Mouse (Mus musculus): Measurements from ENCODE around the gene Trim45. TPM values are rescaled to one million over a fixed set of nuclear protein-coding genes. Genes with fewer than 3 reads are reported as not detected.

Gene Trim45
- polyA plus RNA-seq, 1 experiment from 2014 or later = 0.59 TPM

- no peak for DNase-seq
- peaks cover 39% of the 10 kb centered on the region for H3K36me3 ChIP-seq (replicated peaks; ENCODE audit: insufficient read depth, low read length)
- TF ChIP-seq CTCF (IDR thresholded peaks at IDR 0.05; ENCODE audit: low read depth) (peak; percentile 67), EP300 (IDR thresholded peaks at IDR 0.05; ENCODE audit: low read depth) (no peak)
- peaks cover 4% of the 10 kb centered on the region for H3K4me1 ChIP-seq (ENCODE audit: insufficient read depth)
- 84% methylated on average over 14 of the region's 14 CpGs for WGBS (ENCODE audit: insufficient replicate concordance)
- H3K9ac ChIP-seq (replicated peaks) = no peak overlapping the region
- H3K27ac ChIP-seq (ENCODE audit: low read depth) = no peak overlapping the region
- H3K4me2 ChIP-seq (ENCODE audit: low read depth, low read length) = no peak overlapping the region
- no peaks in the 10 kb centered on the region for H3K27me3 ChIP-seq (ENCODE audit: insufficient read depth, low read length)
- no peak overlapping the region for H3K4me3 ChIP-seq (ENCODE audit: low read depth, low read length)
- no peak for ATAC-seq
- no peaks in the 10 kb centered on the region for H3K9me3 ChIP-seq (ENCODE audit: low read length)
Measured at GRCm38 (mm10) chr3:100963849-100964542, 42.0 kb downstream of the Trim45 start.

GRCm38 (mm10) chr3:100969176-100969917 lies 47.3 kb downstream of the Trim45 start, which contains the start of gene Ttf2:
Gene Ttf2, minus strand, starts transcription at chr3:100969663.
- no peak within 1 kb of the TSS for H3K27ac ChIP-seq (ENCODE audit: low read depth)
- peak within 1 kb of the TSS; percentile 68 for H3K4me2 ChIP-seq (ENCODE audit: low read depth, low read length)
- peak within 1 kb of the TSS; percentile 74 for H3K9ac ChIP-seq (replicated peaks)

GRCm38 (mm10) chr3:100973906-100974305 lies 51.9 kb downstream of the Trim45 start:
- no peaks in the 10 kb centered on the region for H3K9me3 ChIP-seq (ENCODE audit: low read length)
- DNase-seq (no peak), ATAC-seq (no peak)
- WGBS (ENCODE audit: insufficient replicate concordance) = 2% methylated on average over 1 of the region's 1 CpGs
- H3K27me3 ChIP-seq (ENCODE audit: insufficient read depth, low read length) = no peaks in the 10 kb centered on the region
- H3K4me1 ChIP-seq (ENCODE audit: insufficient read depth) = peaks cover 5% of the 10 kb centered on the region
- no peaks in the 10 kb centered on the region for H3K36me3 ChIP-seq (replicated peaks; ENCODE audit: insufficient read depth, low read length)
- TF ChIP-seq CTCF (IDR thresholded peaks at IDR 0.05; ENCODE audit: low read depth) (peak; percentile 75), EP300 (IDR thresholded peaks at IDR 0.05; ENCODE audit: low read depth) (no peak)
- no peak overlapping the region for H3K4me3 ChIP-seq (ENCODE audit: low read depth, low read length)
- no peak overlapping the region for H3K9ac ChIP-seq (replicated peaks)
- H3K4me2 ChIP-seq (ENCODE audit: low read depth, low read length) = no peak overlapping the region
- H3K27ac ChIP-seq (ENCODE audit: low read depth) = no peak overlapping the region

More at GRCm38 (mm10) chr3:100969176-100969917, 47.3 kb downstream of the Trim45 start, which contains the start of gene Ttf2:
- peak within 1 kb of the TSS; percentile 67 for H3K4me3 ChIP-seq (ENCODE audit: low read depth, low read length)
- H3K27me3 ChIP-seq (ENCODE audit: insufficient read depth, low read length) = no peaks in the 10 kb centered on the region
- ATAC-seq = peak; percentile 100
- peak; percentile 95 for DNase-seq
- H3K36me3 ChIP-seq (replicated peaks; ENCODE audit: insufficient read depth, low read length) = no peaks in the 10 kb centered on the region
- no peak for TF ChIP-seq CTCF (IDR thresholded peaks at IDR 0.05; ENCODE audit: low read depth)
- no peak for TF ChIP-seq EP300 (IDR thresholded peaks at IDR 0.05; ENCODE audit: low read depth)
- no peaks in the 10 kb centered on the region for H3K9me3 ChIP-seq (ENCODE audit: low read length)
- H3K4me1 ChIP-seq (ENCODE audit: insufficient read depth) = peaks cover 8% of the 10 kb centered on the region
- WGBS (ENCODE audit: insufficient replicate concordance) = under 1% methylated on average over 40 of the region's 40 CpGs

- H3K9me3 ChIP-seq (ENCODE audit: low read length) = no peaks in the 10 kb centered on the region
- 31% methylated on average over 8 of the region's 8 CpGs for WGBS (ENCODE audit: insufficient replicate concordance)
- DNase-seq = no peak
- no peak for ATAC-seq
- H3K4me2 ChIP-seq (ENCODE audit: low read depth, low read length) = no peak overlapping the region
- no peak overlapping the region for H3K9ac ChIP-seq (replicated peaks)
- TF ChIP-seq CTCF (IDR thresholded peaks at IDR 0.05; ENCODE audit: low read depth) (no peak), EP300 (IDR thresholded peaks at IDR 0.05; ENCODE audit: low read depth) (no peak)
- H3K36me3 ChIP-seq (replicated peaks; ENCODE audit: insufficient read depth, low read length) = no peaks in the 10 kb centered on the region
- H3K4me3 ChIP-seq (ENCODE audit: low read depth, low read length) = no peak overlapping the region
- H3K27me3 ChIP-seq (ENCODE audit: insufficient read depth, low read length) = 0 out of 2 replicates have a peak, but pooled peaks cover 3% of the 10 kb centered on the region
- H3K27ac ChIP-seq (ENCODE audit: low read depth) = no peak overlapping the region
- no peaks in the 10 kb centered on the region for H3K4me1 ChIP-seq (ENCODE audit: insufficient read depth)
Measured at GRCm38 (mm10) chr3:100979290-100979689, 57.3 kb downstream of the Trim45 start.

Other genes starting within 250 kb of the Trim45 start
- gene Man1a2, start 236.7 kb upstream of the Trim45 start, polyA plus RNA-seq (2015; fragmentation: Nextera tagmentation; extraction: Ambion mirVana) = 37.7 and 40.4 TPM in 2 replicates
- gene Vtcn1, start 96.7 kb upstream of the Trim45 start, polyA plus RNA-seq (2015; fragmentation: Nextera tagmentation; extraction: Ambion mirVana) = 0.05 TPM in 2 replicates
- gene Ttf2, start 47.5 kb downstream of the Trim45 start, polyA plus RNA-seq (2015; fragmentation: Nextera tagmentation; extraction: Ambion mirVana) = 2.6 and 3.3 TPM in 2 replicates
- gene Cd101, start 107.4 kb downstream of the Trim45 start, polyA plus RNA-seq (2015; fragmentation: Nextera tagmentation; extraction: Ambion mirVana) = 0.09 and 0.12 TPM in 2 replicates
- gene Ptgfrn, start 188.1 kb downstream of the Trim45 start, polyA plus RNA-seq (2015; fragmentation: Nextera tagmentation; extraction: Ambion mirVana) = 0.26 and 0.35 TPM in 2 replicates

All from liver, postnatal 0 days (tissue).